Mouse (Mus musculus) spleen, adult 12 weeks (tissue): ENCODE data around the gene Smyd2.

Experiments used
- DNase-seq: peaks from one replicate; pipeline ENCODE4 v3.0.0; 2022; ENCODE audit warnings: low spot score

Gene Smyd2

GRCm38 (mm10) chr1:189917126-189917500 lies 5.0 kb downstream of the Smyd2 start:
- DNase-seq: no peak

- no peak for DNase-seq
These were observed 5.6 kb downstream of the Smyd2 start for GRCm38 (mm10) chr1:189916422-189917125.

- no peak for DNase-seq
These were observed 8.9 kb downstream of the Smyd2 start for GRCm38 (mm10) chr1:189913093-189913760.

GRCm38 (mm10) chr1:189910685-189911345 lies 11.3 kb downstream of the Smyd2 start:
- DNase-seq: no peak

- DNase-seq: no peak
These were observed 19.0 kb downstream of the Smyd2 start for GRCm38 (mm10) chr1:189903169-189903568.

- no peak for DNase-seq
These were observed 19.8 kb downstream of the Smyd2 start for GRCm38 (mm10) chr1:189902413-189902812.

GRCm38 (mm10) chr1:189899526-189899925 lies 22.6 kb downstream of the Smyd2 start:
- DNase-seq: no peak

- no peak for DNase-seq
These were observed 23.5 kb downstream of the Smyd2 start for GRCm38 (mm10) chr1:189898708-189899107.

- DNase-seq: no peak
These were observed 24.3 kb downstream of the Smyd2 start for GRCm38 (mm10) chr1:189897861-189898260.

- DNase-seq: no peak
These were observed 28.0 kb downstream of the Smyd2 start for GRCm38 (mm10) chr1:189894191-189894590.

GRCm38 (mm10) chr1:189888749-189889148 lies 33.4 kb downstream of the Smyd2 start:
- no peak for DNase-seq

- DNase-seq: peak; percentile 28
These were observed 34.6 kb downstream of the Smyd2 start for GRCm38 (mm10) chr1:189887518-189887917.

- DNase-seq: no peak
These were observed 36.2 kb downstream of the Smyd2 start for GRCm38 (mm10) chr1:189885975-189886374.

- DNase-seq: no peak
These were observed 37.2 kb downstream of the Smyd2 start for GRCm38 (mm10) chr1:189884951-189885350.

- no peak for DNase-seq
These were observed 38.5 kb downstream of the Smyd2 start for GRCm38 (mm10) chr1:189883531-189884170.

GRCm38 (mm10) chr1:189882886-189883285 lies 39.3 kb downstream of the Smyd2 start:
- no peak for DNase-seq

- no peak for DNase-seq
These were observed 41.4 kb downstream of the Smyd2 start for GRCm38 (mm10) chr1:189880745-189881144.

GRCm38 (mm10) chr1:189879965-189880364 lies 42.2 kb downstream of the Smyd2 start:
- no peak for DNase-seq

GRCm38 (mm10) chr1:189879212-189879611 lies 43.0 kb downstream of the Smyd2 start:
- DNase-seq: no peak

- DNase-seq: no peak
These were observed 46.0 kb downstream of the Smyd2 start for GRCm38 (mm10) chr1:189876162-189876561.

- no peak for DNase-seq
These were observed 46.7 kb downstream of the Smyd2 start for GRCm38 (mm10) chr1:189875439-189875861.

GRCm38 (mm10) chr1:189873591-189873990 lies 48.6 kb downstream of the Smyd2 start:
- DNase-seq: no peak

- no peak for DNase-seq
These were observed 50.1 kb downstream of the Smyd2 start for GRCm38 (mm10) chr1:189872050-189872449.
